Mouse (Mus musculus) cerebellum, adult 18-20 months (tissue): Measurements from ENCODE around the gene Per2.

Experiments
- DNase-seq, 2 experiments: peaks; one replicate each; pipeline ENCODE4 v3.0.0; 2021

Per2 gene

GRCm38 (mm10) chr1:91458223-91458861 lies 782 bp downstream of the Per2 start:
- peak; percentile 51 to 56 for DNase-seq

GRCm38 (mm10) chr1:91457698-91458097 lies 1.4 kb downstream of the Per2 start:
- DNase-seq: no peak

DNA sequence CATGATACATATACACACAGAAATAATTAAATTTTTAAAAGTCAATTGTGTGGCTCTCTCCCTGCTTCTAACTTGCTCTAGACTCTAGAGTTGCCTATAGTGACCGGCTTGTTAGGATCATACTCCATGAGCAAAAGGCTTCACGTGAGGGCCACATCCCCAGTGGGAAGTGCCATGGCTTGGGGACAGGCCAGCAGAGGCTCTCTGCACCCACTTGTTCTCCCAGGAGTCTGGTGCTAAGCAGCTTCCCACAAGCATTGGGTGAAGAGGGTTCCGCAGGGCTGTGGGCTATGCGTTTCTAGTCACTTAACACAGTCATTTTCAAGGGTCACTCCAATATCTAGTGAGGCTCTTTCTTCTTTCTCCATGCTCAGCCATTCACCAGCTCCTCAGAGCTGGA lies 2.0 kb downstream of the Per2 start:
- DNase-seq: no peak

DNA sequence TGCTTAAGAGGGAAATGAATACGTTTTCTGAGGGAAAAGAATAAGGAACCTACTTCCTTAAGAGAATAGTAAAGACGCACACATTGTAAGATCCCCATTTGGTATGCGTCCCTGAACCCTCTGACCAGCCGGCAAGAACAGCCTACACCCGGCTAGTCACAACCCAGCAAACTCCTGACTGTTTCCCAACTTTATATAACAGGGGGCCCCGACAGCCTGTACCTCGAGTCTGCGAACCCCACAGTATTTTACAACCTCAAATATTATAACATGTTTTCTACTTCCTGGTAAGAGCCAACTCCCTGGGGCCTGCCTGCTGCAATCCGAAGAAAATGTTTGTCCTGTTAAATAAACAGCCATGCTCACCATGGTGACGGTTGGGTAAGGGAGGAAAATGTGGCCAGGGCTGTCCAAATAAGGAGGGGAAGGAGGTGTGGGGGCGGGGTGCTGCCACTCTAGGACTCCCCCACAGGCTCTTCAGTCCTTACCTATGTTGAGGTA lies 2.8 kb downstream of the Per2 start:
- no peak for DNase-seq

GRCm38 (mm10) chr1:91455661-91456161 lies 3.4 kb downstream of the Per2 start:
- no peak for DNase-seq

GRCm38 (mm10) chr1:91454927-91455326 lies 4.2 kb downstream of the Per2 start:
- no peak for DNase-seq

GRCm38 (mm10) chr1:91454366-91454765 lies 4.8 kb downstream of the Per2 start:
- DNase-seq: no peak

DNA sequence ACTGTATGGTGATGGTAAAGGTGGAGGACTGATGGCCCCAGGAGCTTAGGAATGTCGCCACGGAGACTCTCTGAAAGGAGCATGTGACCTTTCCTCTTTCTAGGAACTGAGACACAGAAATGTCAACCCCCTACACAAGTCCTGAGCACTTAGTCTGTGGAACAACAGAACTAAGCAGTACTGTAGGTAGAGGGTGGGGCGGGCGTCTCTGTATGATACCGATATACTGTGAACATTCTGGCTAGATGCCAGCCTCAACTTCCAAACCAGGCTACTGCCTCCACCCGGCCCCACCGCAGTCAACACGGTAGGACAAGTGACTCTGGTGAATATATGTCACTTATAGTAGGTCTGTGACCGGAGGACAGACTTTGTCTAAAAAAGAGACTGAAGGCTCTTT lies 5.2 kb downstream of the Per2 start:
- peak in 1 of 2 experiments; percentile 5 for DNase-seq

- DNase-seq: no peak
These were observed 7.5 kb downstream of the Per2 start for GRCm38 (mm10) chr1:91451547-91452084.

DNA sequence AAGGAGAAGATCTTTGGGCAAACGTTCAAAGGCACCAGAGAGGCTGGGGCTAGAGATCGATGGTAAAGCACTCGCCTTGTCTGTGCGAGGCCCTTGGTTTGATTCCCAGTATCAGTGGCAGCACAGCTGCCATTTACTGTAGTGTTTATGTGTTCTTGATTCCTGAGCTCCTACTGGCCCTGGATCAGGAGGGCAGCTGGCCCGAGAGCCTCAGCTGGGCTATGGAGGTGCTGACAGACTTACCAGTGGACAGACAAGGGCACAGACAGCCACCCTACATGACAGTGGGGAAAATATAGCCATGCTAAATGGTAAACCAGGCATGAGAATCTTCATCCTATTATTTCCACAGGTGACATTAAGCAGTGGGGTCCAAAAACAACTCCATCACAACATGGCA lies 8.3 kb downstream of the Per2 start:
- DNase-seq: no peak

DNA sequence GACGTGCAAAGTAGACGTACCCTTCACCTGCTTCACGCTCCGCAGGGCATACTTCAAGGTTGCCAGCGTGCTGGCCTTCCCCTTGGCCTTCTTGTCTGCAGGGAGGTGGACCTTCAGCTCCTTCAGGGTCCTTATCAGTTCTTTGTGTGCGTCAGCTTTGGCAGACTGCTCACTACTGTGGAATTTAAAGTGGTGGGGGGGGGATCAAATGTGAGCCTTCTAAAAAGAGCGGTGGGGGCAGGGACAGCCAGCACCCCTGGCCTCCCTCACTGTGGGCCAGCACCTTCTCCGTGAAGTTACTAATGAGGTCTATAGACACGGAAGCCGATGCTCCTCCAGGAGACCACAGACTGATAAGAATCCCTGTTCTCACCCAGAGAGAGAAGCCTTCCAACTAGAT lies 10.4 kb downstream of the Per2 start:
- no peak for DNase-seq

- no peak for DNase-seq
These were observed 12.6 kb downstream of the Per2 start for GRCm38 (mm10) chr1:91446511-91446910.

DNA sequence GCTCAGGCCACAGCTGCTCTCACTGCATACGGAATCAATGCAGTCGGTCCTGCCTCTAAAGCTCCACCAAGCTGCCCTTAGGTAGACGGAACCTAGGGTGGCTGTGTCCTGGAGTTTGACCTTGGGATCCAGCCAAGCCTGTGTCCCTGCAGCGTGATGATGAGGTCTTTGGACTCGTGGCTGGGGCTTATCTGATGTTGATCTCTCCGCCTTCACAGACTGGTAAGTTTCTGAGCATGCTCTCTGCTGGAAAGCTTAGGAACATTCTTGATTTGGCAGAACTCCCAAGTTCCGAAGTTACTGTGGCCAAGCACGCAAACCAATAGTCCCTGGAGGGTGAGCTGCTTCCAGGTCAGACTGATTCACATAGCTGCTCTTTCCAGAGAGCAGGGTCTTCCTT lies 13.1 kb downstream of the Per2 start:
- DNase-seq: no peak

GRCm38 (mm10) chr1:91444841-91445830 lies 14.0 kb downstream of the Per2 start:
- DNase-seq: no peak

- no peak for DNase-seq
These were observed 16.7 kb downstream of the Per2 start for GRCm38 (mm10) chr1:91442350-91442990.

GRCm38 (mm10) chr1:91441855-91442254 lies 17.3 kb downstream of the Per2 start:
- no peak for DNase-seq

DNA sequence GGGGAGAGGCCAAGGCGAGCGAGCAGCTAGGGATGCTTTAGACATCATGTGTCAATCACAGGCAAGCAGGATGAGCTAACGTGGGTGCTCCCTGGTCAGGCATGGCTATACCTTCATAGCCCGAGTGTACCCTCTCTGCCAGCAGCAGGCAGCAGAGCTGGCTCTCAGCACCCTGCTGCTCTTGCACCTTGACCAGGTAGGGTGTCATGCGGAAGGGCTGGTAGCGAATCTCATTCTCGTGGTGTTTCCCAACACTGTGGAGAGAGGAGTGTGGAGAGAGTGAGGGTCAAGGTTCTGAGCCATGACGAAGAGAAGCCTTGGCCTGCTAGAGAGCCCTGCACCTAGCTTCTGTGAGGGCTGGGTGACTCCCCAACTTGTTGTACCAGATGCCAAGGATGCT lies 19.3 kb downstream of the Per2 start:
- no peak for DNase-seq

DNA sequence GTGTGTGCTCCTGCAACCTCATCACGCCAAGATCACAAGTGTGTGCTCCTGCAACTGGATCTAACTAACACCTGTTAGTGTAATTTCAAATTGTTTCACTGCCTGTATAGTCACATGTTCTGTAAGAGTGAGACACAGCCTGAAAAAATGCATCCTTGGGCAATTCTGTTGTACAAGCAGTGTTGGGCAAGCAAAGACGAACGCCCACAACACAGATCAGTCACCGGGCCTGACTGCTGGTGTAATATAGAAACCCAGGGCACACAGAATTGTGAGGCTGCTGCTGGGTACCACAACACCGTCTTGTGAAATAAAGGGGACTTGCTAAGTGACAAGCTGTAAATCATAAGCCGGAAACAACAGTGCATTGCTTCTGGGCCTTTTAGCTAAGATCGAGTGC lies 21.6 kb downstream of the Per2 start:
- no peak for DNase-seq

- no peak for DNase-seq
These were observed 22.1 kb downstream of the Per2 start for GRCm38 (mm10) chr1:91437083-91437400.

DNA sequence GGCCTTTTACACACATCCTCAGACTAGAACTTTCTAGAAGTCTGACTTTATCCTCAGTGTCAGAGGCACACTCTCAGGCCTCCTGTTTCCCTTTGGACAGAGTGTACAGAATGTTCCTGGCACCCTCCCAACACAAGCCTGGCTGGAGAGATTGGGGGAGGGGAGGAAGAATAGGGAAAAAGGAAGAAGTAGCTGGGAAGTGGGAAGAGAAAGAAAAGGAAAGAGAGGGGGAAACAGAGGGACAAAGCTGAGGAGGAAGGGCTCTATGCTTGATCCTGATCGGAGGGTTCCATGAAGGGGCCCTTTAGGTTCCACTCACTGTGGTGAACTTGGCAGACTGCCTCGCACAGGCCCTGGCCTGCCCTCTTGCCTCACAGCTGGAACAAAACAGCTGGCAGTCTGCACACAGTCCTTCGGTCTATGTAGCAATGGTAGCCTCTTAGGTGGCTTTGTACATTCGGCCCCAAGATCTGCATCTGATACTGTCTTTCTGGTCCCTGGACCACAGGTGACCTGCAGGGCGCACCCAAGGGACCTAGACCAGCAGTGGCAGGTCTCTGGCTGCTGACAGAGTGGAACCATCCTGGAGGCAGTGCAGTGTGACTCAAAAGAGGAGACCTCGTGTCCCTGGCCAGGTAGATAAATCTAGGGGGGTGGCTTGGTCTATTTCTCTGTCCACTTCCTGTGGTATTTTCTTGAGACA lies 22.6 kb downstream of the Per2 start:
- peak; percentile 47 to 53 for DNase-seq

DNA sequence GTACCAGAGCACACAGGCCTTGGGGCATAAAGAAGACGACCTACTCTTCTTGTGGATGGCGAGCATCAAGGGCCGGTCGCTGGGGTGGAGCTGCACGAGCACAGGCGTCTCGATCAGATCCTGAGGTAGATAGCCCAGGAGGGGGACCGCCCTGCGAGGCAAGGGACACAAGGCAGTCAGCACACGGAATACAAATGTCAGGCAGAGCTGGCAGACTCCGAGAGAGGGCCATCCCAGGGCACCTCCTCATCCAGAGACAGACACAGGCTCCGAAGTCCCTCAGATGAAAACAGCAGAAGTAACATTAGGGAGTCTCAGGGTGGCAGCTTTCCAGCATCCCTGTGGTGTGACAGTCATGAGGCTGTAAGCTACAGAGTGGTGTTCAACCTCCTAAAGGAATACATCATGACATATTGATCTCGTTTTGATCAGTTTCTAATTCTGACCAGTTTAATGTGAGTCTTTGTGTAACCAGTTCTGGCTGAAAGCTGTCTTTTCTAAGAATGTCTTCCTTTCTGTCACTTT lies 23.5 kb downstream of the Per2 start:
- peak; percentile 35 to 40 for DNase-seq

DNA sequence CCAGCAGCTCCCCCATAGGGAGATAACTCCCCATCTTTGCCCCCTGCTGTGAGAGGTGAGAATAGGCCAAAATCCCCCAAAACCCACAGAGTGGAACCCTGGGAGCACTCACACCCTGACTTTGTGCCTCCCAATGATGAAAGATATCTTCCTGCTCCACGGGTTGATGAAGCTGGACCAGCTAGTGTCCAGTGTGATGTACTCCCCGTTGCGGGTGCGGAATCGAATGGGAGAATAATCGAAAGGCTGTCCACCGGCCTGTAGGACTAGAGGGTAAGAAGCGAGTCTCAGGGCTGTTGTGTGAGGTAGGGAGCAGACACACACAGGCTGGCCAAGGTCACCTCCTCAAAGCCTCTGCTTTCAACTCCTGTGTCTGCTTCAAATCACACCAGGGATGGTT lies 24.2 kb downstream of the Per2 start:
- DNase-seq: no peak
